Mouse (Mus musculus): ENCODE results near the gene Ddx27.

Gene Ddx27

DNA sequence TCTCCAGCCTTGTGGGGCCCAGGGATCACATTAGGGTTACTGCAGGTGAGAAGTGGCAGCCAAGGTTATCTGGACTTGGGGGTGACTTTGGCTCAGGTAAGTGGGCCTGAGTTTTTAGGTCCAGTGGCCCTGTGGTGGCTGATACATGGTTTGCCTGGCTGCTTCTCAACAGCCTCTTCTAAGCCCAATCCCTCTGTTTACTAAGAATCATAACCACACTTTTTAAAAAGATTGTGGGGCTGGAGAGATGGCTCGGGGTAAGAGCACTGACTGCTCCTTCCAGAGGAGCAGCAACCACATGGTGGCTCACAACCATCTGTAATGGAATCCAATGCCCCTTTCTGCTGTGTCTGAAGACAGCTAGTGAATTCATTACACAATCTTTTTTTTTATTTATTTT, 51.0 kb downstream of the Ddx27 start:
- no peak for TF ChIP-seq GATA4 (IDR thresholded peaks at IDR 0.05; ENCODE audit: insufficient replicate concordance, low read length)

- TF ChIP-seq GATA4 (IDR thresholded peaks at IDR 0.05; ENCODE audit: insufficient replicate concordance, low read length): no peak
These were observed 51.8 kb downstream of the Ddx27 start for GRCm38 (mm10) chr2:167066528-167067516.

DNA sequence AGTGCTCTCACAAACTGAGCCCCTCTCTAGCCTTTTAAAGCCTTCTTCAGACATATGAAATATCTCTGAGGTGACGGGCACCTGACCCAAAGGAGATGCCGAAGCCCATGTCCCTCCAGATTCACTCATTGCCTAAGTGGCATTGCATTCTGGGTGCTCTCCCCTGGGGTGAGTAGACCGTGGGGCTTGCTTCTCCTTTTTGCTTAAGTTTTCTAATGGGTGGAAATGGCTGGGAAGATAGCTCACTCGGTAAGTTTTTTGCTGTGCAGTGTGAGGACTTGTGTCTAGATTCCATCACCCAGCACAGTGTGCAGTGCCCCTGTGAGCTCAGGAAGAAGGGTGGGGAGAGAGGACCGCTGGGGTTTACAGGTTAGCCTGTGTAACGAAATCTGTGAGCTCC, 52.6 kb downstream of the Ddx27 start:
- no peak for TF ChIP-seq GATA4 (IDR thresholded peaks at IDR 0.05; ENCODE audit: insufficient replicate concordance, low read length)

- TF ChIP-seq GATA4 (IDR thresholded peaks at IDR 0.05; ENCODE audit: insufficient replicate concordance, low read length): no peak
These were observed 55.3 kb downstream of the Ddx27 start for GRCm38 (mm10) chr2:167070341-167070740.

DNA sequence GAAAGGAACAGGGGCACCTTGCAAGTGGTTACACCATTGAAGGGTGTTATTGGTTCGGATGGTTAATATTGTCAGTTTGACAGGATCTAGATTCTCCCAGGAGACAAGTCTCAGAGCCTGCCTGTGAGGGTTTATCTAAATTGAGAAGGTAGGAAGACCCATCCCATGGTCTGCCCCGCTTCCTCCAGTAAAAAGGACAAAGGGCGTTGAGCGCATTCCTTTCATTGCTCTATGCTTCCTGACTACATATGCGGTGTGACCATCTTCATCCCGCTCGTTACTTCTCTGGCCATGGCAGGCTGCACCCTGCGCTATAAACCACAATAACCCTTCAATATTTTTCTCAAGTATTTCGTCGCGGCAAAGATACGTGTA, 56.3 kb downstream of the Ddx27 start:
- no peak for TF ChIP-seq GATA4 (IDR thresholded peaks at IDR 0.05; ENCODE audit: insufficient replicate concordance, low read length)

DNA sequence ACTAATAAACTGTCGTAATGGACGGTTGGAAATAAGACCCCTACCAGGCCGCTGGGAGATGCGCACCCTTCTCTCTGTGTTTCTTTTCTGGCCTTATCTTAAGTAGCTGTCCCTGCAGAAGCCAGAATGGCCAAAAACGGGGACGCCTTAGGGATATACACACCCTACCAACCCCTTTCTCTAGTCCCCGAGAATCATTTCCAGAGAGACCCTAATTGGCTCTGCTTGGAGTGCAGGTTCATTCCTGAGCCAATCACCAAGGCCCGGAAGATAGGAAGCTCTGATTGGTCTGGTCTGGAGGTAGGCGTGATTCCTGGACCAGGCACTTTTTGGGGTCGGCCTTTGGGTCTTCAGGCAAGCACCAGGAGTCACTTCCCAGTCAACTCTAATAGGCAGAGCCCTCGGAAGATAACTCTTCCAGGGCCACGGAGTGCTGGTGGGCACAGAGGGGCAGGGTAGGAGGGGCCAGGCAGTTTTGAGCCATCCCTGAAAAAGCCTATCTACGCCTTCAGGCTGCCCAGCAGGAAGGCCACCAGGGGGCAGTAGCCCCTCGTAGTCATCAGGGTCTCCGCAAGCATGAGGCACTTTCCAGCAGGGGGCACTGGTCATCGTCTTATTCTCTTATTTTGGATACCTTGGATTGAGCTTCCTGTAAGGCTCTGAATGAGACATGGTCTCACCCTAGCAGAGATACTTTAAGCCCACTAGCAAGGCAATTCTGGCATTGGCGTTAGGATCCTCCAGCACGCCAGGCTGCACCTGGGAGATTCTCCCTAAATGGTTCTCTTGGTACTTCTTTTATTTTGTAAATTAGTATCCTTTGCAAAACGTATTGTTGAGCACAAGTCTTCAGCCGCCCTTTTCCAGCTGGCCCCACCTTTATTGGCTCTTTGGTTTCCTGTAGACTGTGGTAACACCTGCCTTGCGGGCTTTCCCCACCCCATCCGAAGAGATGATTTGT, 56.9 kb downstream of the Ddx27 start:
- TF ChIP-seq GATA4 (IDR thresholded peaks at IDR 0.05; ENCODE audit: insufficient replicate concordance, low read length): peak; percentile 51; the same call in 1 of the 2 replicates

- TF ChIP-seq GATA4 (IDR thresholded peaks at IDR 0.05; ENCODE audit: insufficient replicate concordance, low read length): no peak
These were observed 59.6 kb downstream of the Ddx27 start for GRCm38 (mm10) chr2:167074587-167074986.

- TF ChIP-seq GATA4 (IDR thresholded peaks at IDR 0.05; ENCODE audit: insufficient replicate concordance, low read length): no peak
These were observed 61.4 kb downstream of the Ddx27 start for GRCm38 (mm10) chr2:167076352-167076751.

DNA sequence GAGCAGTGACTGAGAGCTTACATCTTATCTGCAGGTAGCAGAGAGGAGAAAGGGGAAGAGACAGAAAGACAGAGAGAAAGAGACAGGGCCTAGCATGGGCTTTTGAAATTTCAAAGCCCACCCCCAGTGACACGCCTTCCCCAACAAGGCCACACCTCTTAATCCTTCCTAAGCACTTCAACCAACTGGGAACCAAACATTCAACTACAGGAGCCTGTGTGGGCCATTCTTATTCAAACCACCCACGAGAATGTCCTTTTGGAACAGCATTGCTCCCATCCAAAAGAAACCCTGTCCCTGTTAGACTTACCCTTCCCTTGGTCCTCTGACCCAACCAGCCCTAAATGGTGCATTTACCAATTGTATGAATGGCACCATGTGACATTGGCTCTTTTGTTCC, 61.8 kb downstream of the Ddx27 start:
- no peak for TF ChIP-seq GATA4 (IDR thresholded peaks at IDR 0.05; ENCODE audit: insufficient replicate concordance, low read length)

GRCm38 (mm10) chr2:167077199-167077962, 62.4 kb downstream of the Ddx27 start:
- no peak for TF ChIP-seq GATA4 (IDR thresholded peaks at IDR 0.05; ENCODE audit: insufficient replicate concordance, low read length)

- no peak for TF ChIP-seq GATA4 (IDR thresholded peaks at IDR 0.05; ENCODE audit: insufficient replicate concordance, low read length)
These were observed 63.5 kb downstream of the Ddx27 start for GRCm38 (mm10) chr2:167078486-167078885.

- no peak for TF ChIP-seq GATA4 (IDR thresholded peaks at IDR 0.05; ENCODE audit: insufficient replicate concordance, low read length)
These were observed 64.0 kb downstream of the Ddx27 start for GRCm38 (mm10) chr2:167078931-167079495.

- no peak for TF ChIP-seq GATA4 (IDR thresholded peaks at IDR 0.05; ENCODE audit: insufficient replicate concordance, low read length)
These were observed 64.7 kb downstream of the Ddx27 start for GRCm38 (mm10) chr2:167079535-167080257.

DNA sequence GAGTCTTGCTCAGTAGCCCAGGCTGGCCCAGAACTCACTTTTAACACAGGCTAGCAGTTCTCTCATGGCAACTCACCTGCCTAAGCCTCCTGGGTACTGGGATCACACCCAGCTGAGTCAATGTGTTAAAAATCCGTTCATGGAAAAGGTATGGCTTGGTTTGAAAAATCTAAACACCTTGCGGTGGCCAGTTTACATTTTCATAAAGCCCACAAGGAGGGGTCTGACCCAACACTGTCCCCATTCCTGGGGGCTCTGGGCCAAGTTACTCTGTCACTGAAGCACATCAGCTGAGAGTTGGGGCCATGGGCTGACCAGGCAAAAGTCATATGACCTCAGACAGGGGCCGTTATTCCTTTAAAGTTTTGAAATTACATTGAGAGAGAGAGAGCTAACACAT, 65.4 kb downstream of the Ddx27 start:
- TF ChIP-seq GATA4 (IDR thresholded peaks at IDR 0.05; ENCODE audit: insufficient replicate concordance, low read length): no peak
